Mouse (Mus musculus): ENCODE results near the gene Junb.

Gene Junb

DNA sequence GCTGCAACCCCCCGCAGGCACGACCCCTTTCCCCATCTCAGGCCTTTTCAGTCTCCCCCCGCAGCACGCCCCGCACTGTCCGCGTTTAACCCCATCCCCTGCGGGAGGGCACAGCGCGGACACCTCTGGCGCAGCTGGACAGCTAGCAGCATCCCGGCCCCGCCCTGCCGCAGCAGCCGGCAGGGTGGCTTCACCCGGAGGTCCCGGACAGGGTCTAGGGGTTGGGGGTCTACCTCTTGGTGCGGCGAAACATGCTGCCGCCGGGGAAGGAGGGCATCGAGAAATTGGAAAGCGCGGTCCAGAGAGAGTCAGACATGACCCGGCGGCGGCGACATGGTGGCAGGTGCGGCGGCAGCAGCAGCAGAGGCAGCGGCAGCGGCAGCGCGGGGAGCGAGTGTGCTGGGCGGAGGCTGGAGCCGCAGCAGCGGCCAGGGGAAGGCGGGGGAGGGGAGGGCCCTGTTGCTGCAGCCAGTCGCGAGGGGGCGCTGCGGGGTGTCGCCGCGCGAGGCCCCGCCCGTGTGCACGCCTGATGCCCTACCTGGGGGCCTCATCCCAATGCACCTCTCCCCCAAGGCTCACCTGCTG is 41.5 kb downstream of the Junb start, which contains the start of gene Mast1:
Gene Mast1 (minus strand): TSS at position 398 of the 585 bp plus-strand sequence.
- DNase-seq = peak; percentile 86

- peak; percentile 60 for DNase-seq
Measured at GRCm38 (mm10) chr8:84936041-84936961, 42.2 kb downstream of the Junb start.

DNA sequence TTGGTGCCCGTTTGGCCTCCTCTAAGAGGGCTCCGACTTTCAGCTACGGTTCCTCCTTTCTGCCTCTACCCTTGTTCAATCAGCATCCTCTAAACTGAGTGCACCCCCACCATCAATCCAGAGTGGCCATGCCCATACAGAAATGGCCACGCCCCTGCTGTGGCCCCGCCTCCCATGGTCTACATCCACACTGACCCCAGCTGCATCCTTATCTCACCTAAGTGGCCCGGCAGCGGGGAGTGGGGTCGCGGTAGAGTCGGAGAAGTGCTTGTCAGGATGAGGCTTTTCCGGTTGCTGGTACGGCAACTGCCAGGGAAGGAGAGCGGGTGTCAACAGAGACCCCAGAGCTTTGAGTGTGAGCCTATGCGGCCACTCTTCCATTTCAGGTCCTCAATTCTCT is 43.0 kb downstream of the Junb start:
- peak; percentile 57 for DNase-seq

- peak; percentile 93 for DNase-seq
Measured at GRCm38 (mm10) chr8:84934860-84935259, 43.7 kb downstream of the Junb start.

DNA sequence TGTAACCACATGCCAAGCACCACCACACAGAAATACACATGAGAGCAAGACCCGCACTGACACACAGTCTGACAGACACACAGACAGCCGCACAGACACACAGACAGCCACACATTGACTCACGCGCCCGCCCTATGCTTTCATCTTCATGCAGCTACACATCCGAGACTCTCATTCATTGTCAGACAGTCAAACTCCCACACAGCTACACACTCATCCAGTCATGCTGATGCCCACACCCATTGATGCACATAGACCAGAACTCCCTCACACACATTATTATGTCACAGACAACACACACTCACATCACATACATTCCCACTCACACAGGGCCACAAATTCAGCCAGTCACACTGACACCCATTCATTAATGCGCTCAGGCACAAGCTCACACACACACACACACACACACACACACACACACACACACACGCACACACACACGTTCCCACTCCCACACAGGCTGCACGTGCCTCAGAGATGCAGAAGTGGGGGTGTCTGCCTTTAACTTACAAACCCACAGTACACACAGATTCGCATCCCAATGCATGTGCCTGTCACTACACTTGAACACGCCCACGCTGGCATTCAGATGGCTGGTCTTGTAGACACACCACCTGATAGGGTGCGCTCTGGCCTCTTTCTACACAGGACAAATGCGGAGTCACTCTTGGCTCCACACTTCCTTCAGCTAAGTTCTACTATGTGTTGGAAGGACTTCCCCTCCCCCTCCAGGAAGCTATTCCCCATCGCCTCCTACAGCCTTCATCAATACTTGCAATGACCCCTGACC is 44.6 kb downstream of the Junb start:
- DNase-seq = no peak

DNA sequence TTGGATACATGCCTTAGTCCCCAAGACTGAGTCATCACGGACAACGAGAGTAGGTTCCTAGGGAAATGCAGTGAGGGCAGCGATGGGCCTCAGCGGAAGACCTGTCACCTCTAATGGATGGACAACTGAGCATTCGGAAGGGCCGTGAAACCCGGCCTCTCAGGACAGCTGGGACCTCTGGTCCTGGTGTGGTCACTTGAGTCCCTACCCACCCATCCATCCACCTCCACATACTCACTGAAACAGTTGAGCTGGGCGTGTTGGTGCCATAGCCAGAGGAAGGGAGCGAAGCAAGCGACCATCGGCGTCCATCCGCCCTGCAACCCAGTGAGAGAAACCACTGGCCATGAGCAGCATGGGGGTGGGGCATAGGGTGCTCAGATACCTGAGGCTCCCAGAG is 47.9 kb downstream of the Junb start:
- no peak for DNase-seq

- peak; percentile 89 for DNase-seq
Measured at GRCm38 (mm10) chr8:84928456-84929306, 49.8 kb downstream of the Junb start.

- no peak for DNase-seq
Measured at GRCm38 (mm10) chr8:84927513-84927912, 51.0 kb downstream of the Junb start.

GRCm38 (mm10) chr8:84925557-84925956 is 53.0 kb downstream of the Junb start:
- no peak for DNase-seq
